Mouse (Mus musculus): Measurements from ENCODE around the gene Adipor2. TPM values are rescaled to one million over a fixed set of nuclear protein-coding genes. Genes with fewer than 3 reads are reported as not detected.

The Adipor2 gene
- total RNA-seq, 2 experiments from 2014 or later: 61.9 to 65.0 TPM

DNA sequence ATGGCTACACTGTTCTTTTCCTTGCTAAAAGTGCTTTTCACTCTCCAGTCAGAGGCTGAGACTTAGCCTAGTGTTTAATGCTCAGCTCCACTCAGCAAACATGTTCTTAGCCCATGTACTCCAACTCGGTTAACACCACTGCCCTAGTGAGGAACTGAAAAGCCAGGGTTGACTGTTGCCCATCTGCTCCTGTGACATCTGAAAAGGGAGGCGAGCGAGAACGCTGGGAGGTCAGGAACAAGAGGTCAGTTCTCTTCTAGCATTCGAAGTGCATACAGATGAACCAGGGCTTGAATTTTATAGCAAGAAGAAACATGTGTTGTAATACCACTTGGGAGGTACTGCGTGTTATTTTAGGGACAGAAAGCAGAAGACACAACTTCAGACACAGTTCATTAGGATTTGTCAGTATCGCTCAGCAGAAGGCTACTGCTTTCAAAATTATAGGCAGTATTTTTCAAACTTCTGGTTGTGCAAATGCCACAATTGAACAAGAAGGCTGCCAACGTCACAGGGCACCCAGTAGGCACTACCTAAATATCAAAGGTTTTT lies 59.4 kb downstream of the Adipor2 start:
- DNase-seq: no peak
- intact Hi-C loops (cut with DNase I): no loop called here

DNA sequence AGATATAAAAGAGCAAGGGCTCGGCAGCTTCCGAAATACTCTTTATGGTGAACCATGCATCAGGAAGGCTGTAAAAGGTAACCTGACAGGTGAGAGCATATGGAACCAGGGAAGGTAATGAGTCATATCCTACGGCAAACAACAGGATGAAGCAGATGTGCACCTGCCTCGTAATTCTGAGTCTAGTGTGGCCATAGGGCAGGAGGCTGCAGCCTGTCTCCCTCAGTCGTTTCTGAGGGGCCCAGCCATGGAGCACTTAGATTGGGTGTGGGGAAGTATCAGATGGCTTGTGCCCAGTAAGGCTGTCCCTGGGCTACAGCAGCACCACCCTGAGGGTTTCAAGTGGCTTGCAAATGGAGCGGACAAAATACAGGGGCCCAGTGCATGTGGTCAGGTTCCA lies 65.0 kb downstream of the Adipor2 start:
- no peak for DNase-seq
- intact Hi-C loops (cut with DNase I): no loop called here

DNA sequence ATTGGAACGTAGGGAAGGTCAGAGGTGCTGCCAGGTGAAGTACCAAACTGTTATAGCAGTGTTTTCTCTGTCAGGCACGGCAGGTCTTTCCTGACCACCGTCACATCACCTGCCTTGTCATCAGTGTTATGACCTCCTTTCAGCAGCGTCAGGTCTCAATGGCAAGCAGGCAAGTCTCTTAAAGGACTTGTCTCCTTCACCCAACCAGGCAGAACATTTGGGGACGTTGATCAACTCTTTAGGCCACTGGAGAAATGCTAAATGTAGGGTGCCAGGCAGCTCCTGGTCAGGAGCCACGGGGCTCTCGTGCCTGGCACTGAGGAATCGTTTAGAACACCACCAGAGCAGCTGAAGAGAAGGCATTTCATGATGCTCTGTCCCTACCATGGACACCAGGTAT lies 65.8 kb downstream of the Adipor2 start:
- intact Hi-C loops (cut with DNase I): no loop called here
- no peak for DNase-seq

DNA sequence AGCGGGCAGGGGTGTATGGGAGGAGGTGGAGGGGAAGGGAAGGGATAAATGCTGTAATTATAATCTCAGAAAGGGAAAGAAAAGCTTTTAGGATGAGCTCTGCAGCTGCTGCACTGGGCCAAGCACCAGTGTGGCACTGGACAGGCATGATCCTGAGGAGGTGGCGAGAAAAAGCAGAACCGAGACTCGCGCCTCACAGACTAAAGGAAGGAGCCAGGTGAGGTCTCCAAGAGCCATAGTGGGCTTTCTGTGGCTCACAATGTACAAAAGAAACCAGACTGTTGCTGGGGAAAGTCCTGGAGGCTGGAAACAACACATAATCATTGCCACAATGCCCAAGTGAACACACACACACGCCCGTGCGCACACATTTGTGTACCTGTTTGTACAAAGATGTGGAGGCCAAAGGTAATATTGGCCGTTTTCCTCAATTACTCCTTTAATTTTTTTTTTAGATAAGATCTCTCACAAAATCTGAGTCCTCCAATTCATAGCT lies 66.8 kb downstream of the Adipor2 start:
- intact Hi-C loops (cut with DNase I): no loop called here
- DNase-seq: no peak

DNA sequence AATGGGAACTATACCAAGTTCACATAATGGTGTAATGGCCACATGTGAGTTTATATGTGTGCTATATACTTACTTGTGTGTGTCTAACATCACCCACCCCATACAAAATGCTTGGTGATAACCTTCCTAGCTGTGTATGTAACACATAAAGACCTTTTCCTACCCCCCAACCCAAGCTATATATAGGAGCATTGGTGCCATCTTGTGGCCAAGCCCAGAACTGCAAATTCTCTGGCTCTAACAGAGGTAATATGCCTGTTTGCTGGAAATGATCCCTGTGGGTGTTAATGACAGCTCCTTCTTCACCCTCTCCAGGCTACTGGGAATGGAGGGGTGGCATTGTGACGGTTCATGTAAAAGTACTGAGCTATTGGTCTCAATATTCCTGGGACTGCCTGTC lies 69.3 kb downstream of the Adipor2 start:
- DNase-seq: peak; percentile 74 to 87

DNA sequence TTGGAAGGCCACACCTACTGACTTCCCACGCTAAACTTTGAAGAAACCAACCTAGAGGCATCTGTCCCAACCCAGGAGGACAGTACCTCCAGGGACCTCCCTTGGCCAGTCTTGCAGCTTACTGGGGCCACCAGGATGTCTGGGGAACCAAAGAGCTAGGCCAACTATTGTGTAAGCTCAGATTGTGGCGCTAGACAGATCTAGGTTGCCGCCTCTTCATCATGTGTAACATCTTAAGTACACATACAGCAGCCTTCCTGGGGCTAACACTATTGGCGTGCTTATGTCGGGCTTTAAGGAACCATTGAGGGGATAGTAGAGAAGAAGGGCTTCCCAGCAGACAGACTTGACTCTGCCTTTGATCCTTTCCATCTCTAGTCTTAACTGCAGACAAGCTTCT lies 69.7 kb downstream of the Adipor2 start:
- intact Hi-C loops (cut with DNase I): loop anchor here (1.0 to 10.0 kb wide), 4 partner anchors 82 to 703 kb away; no protein-coding TSS in a partner anchor
- no peak for DNase-seq

More for the DNA sequence above, 69.3 kb downstream of the Adipor2 start:
- intact Hi-C loops (cut with DNase I): loop anchor here (1.0 to 10.0 kb wide), 4 partner anchors 82 to 703 kb away; no protein-coding TSS in a partner anchor

DNA sequence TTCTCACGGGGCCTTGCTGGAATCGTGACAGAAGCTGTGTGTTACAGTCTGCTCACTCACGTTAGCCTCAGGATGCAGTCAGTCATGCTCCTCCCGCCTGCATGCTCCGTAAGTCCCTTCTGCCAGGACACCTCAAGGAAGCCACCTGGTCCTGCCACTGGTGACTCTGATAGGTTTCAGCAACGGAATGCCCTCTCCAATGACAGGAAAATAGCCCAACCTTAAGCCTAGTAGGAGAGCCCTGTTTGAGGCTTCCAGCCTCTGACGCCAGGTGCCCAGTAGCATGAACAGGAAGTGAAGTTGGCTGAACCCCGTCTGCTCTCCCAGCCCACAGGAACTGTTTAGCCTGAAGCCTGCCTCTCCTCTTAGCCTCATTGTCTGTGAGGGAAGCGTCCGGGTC lies 71.2 kb downstream of the Adipor2 start:
- DNase-seq: no peak
- intact Hi-C loops (cut with DNase I): loop anchor here (5.0 to 10.0 kb wide), 3 partner anchors 219 to 701 kb away; no protein-coding TSS in a partner anchor

DNA sequence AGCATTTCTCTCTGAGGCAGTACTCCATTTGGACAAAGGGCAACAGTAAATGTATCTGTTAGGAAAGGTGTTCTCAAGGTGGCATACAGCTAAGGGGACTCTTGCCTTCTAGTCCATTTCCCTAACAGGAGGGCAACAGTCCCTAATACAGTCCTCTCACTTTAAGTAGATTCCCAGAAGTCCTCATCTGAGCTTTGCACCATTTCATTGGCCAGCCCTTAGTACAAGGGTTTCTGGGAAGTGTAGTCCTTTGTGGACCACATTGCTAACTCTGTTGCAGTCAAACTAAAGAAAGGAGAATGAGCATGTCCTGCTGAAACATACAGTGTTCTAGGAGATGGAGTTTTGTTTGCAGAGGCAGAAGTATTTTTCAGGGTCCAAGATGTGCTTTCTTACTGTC lies 76.1 kb downstream of the Adipor2 start:
- DNase-seq: no peak
- intact Hi-C loops (cut with DNase I): loop anchor here (10.0 kb wide), 2 partner anchors 417 to 697 kb away; no protein-coding TSS in a partner anchor

DNA sequence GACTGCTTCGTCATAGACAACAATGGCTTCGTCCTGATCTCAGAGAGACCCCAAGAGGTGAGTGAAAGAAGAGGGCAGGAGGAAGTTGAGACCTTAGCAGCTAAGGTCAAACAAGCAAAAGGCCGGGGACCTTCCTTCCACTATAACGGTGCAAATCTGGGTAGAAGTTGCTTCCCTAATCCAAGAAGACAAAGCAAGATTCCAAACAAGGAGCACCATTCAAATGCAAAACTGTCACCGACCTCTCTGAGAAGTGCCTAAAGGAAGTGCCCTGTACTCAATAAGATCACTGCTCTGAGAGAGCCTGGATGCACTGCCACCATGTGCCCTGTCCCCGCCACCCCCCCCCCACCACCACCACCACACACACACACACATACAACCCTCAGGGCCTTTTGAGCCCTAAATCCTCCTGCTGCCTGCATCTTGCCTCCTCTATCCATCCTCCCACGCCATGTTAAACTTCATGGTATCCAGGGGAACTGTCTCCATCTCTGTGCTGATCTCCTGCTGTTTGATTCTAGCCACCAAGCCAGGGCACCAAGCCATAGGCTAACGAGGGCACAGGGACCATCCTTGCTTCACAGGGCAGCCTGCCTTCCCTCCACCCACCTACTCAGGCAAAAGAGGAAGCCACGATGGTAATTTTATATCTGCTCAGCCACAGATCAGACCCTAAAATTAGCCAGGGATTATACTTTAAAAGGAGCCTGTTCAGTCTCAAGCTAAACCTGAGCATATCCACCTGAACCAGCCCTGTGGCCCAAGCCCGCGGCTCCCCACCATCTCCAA lies 79.2 kb downstream of the Adipor2 start:
- DNase-seq: no peak
- intact Hi-C loops (cut with DNase I): no loop called here

DNA sequence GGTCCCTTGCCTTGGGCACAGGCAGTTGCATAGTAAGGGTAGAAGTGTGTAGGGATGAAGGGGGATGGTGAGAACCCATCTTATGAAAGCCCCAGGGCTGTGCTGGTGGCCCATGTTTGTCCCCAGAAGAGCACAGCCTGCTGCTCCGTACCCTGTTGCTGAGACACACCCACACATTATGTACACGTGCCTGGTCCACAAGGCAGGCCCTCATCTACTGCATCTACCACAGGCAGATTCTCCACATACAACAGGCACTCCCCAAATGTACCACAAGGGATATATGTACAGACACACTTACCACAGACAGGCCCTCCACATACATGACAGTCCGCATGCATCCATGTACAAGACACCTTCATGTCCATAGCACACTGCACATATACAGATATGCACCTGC lies 80.2 kb downstream of the Adipor2 start:
- DNase-seq: no peak
- intact Hi-C loops (cut with DNase I): no loop called here

DNA sequence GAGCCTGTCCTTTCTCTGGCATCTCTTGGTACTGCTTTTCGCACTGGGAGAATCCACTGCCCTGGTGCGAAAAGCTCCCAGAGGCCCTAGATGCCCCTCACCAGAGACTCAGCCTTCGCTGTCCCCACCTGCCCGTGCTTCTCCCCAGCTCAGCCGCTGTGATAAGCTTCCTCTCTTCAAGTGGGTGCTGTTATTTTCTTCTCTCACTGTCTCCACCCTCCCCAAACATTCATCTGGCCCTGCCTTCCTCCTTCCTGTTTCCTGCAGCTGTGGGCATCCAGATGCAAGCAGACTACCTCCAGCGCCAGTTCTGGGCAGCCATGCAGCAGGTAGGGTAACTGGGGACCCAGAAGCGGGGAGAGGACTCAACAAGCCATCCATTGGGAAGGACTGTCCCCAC lies 81.4 kb downstream of the Adipor2 start:
- DNase-seq: no peak
- intact Hi-C loops (cut with DNase I): no loop called here

DNA sequence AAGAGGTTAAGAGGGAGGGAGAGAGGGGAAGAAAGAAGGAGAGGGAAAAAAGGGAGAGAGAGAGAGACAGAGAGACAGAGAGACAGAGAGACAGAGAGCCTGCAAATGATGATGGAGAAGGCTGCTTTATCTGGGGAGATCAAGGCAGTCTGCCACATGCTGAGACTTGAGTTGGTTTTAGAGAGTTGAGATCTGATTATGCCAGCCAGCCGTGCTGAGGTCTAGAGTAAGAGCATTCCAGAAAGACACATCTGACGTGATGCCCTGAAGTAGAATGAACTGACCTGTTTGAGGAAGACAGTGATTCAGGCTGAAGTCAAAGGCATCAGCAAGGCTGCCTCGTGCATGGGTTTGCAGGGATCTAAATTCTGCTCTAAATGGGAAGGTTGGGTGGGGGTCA lies 83.7 kb downstream of the Adipor2 start:
- intact Hi-C loops (cut with DNase I): no loop called here
- DNase-seq: no peak

DNA sequence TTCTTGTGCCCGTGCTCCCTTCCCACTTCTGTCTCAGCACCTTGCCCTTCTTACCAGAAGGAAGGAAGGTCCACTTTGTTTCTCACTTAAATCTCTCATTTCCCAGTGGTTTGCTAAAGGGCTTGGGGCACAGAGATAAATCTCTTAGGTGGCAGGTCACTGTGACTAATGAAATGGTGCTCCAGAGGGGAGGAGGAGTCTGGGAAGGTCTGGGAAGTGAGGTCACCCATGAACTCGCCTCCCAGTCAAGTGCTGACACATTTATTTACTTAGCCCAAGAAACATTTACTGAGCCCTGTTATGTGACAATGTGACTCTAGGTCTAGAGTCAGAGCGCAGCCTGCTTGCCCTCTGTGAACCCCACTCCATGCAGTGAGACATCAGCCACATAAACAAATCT lies 84.3 kb downstream of the Adipor2 start:
- DNase-seq: no peak
- intact Hi-C loops (cut with DNase I): no loop called here

DNA sequence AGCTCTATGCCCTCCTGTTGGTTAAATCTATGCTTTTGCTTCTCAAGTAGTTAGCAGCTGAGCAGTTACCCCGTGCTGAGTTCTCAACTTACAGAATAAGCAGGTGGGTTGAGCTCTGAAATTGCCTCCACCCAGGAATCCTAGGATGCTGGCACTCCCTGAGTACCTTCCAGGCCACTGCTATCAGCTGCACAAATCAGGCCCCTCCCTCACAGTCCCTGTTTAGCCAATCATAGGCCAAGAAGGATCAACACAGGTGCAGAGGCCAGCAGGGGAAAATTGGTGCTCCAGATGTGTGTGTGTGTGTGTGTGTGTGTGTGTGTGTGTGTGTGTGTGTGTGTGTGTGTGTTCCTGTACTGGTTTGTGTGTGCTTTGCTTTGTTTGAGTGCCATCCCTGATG lies 85.4 kb downstream of the Adipor2 start:
- DNase-seq: no peak
- intact Hi-C loops (cut with DNase I): no loop called here

DNA sequence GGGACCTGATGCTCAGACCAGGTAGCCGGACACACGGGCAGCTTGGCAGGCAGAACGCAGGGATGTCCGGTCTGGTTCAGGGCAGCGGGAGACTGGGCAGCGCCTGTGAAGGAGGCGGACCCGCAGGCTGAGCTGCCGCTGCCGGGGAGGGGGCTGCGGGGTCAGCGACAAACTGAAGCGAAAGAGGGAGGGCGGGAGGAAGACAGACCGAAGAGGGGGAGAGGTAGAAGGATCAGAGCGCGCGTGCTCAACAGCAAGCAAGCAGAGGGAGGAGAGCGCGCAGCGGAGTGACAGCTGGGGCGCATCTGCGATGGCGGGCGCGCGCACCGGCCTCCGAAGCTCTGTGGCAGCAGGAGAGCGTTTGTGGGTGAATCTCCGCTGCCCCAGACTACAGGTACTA lies 87.0 kb downstream of the Adipor2 start, which contains the start of gene Lrtm2:
Gene Lrtm2, minus strand, starts transcription at position 261 of the 400 bp plus-strand sequence.
- intact Hi-C loops (cut with DNase I): no loop called here
- DNase-seq: no peak

DNA sequence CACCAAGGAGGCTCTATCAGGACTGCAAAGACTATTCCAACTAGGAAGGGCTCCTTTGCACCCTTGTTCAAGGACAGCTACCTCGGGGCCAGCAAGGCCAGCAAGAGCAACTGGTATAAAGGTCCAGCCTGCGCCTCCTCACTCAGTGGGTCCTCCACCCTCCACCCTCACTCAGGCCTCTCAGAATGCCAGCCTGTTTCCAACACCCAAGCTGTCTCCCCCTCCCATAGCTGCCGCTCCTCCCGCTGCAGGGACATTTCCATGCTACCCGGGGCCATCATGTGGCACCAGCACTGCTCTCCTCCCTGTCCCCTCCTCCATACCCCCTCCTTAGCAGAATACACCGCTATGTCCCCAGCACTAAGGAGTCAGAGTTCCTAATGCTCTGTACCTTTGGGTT lies 87.6 kb downstream of the Adipor2 start:
- no peak for DNase-seq
- intact Hi-C loops (cut with DNase I): no loop called here

DNA sequence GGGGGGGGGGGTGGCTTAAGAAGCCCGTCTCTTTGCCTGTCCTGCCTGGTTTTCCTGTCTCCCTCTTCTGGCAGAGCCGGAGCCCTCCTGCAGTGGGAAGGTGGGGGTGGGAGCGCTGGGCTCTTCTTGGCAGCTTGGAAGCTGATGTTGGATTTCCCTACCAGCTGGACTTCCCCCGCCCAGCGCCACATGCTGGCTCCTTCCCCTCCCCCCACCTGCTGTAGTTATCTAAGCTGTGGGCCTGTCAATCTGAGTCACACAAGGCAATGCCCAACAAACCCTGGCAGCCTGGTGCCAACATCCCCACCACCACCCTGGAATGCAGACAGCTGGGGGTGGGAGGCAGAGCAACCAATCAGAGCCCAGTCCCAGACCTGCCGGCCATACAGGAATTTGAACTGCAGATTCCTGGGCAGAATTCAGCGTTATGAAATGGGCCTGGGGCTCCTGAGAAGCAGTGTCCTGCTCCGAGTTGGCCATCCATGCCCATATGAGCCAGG lies 88.2 kb downstream of the Adipor2 start:
- peak; percentile 9 to 16 for DNase-seq
- intact Hi-C loops (cut with DNase I): no loop called here

DNA sequence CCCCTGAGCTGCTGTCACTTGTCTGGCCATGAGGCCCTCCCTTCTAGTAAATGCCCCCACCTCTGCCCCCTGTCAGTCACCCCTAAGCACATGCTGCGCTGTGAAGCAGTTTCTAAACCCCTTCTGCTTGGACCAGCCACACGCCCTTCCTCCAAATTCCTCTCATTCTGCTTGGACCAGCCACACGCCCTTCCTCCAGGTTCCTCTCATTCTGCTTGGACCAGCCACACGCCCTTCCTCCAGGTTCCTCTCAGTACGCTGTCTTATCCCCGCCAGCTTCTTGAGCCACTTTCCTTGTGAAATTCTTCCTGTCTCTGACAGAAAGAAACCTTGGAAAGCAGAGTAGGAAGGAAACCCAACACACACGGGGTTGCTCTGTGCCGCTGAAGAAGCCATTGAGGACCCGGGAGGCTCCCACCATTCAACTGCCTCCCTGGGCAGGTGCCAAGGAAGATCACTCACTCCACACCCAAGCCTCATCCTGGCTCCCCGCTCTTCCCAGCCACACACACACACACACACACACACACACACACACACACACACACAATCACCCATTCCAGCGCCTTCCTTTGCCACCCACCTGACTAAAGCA lies 88.9 kb downstream of the Adipor2 start:
- DNase-seq: peak in 1 of 2 experiments; percentile 14
- intact Hi-C loops (cut with DNase I): no loop called here

DNA sequence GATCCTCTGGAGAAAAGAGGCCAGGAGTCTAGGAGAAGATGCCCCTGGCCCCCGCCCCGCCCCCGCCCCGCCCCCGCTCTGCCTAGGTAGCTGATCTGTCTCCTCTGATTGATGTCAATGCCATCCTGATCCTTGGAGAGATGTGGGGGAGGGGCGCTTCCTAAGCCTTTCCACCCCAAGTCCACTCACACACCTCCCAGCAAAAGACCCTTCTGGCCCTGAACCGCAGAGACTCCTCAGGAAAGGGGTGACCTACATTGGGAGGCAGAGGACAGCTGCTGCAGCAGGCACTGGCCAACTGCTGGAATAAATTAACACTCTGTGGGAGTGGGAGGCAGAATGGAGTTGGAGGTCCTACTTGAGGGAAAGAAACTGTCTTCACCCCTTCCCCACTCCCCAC lies 91.0 kb downstream of the Adipor2 start:
- intact Hi-C loops (cut with DNase I): no loop called here
- DNase-seq: no peak

DNA sequence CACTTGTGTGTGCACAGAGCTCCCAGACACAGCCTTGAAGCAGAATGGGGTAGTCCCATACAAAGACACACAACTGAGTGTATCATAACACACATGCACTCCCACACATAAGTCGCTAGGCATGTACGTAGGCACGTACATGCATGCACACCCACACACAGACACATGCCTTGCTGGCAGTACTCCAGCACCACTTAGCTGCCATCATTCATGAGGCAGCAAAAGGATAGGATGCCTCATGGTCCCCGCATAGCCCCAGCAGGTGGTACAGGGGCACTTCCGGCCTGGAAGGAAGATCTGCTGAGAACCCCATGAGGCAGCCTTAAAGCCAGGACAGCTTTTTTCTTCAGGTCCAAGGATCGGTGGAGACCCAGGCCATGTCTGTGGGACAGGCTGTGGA lies 91.5 kb downstream of the Adipor2 start:
- no peak for DNase-seq
- intact Hi-C loops (cut with DNase I): no loop called here

DNA sequence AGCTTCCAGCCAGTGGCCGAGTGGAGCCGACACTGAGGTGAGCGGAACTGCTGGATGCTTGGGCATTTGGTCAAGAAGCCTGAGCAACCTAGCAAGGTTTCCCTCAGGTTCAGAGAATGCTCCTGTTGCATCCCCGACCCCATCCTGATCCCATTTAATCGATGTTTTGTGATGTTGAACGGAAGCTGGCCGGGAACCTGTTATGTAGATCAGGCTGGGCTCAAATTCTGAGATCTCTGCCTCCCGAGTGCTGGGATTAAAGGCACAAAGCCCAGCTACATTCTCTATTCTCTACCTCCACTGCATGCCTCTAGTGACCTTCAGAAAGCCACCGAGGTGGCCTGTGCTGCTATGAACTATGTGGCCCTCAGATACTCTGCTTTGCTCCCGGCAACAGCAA lies 92.7 kb downstream of the Adipor2 start:
- intact Hi-C loops (cut with DNase I): no loop called here

More for the DNA sequence above, 92.7 kb downstream of the Adipor2 start:
- no peak for DNase-seq
